Mouse (Mus musculus) right cerebral cortex, postnatal 25 days (tissue): ENCODE results near the gene H2al1n.
A peak's percentile ranks its signal among the peaks of the same experiment; 100 is the strongest.
"Not testable (repeated sequence)": the region's sequence is repeated elsewhere in the genome, so short reads cannot be mapped to it uniquely, and the experiment has no call there.

Experiments used
- DNase-seq: peaks from one replicate; pipeline ENCODE4 v3.0.0; 2022

The H2al1n gene

DNA sequence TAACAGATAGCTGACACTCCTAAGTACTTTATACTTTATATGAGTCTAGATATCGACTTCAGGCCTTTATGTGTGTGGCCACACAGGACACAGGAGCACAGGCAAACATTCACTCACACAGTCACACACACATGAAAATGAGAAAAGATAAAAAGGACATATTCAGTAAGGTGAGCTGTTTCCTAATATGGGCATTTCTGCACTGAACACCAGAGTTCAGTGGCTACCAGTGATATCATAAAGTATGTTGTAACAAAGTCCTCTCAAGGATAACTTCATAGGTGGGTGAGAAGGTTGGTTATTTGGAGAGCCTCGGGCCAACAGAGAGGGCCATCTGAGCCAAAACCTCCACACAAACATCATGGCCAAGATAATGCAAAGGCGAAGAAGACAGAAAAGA is at the start of gene H2al1n:
H2al1n (plus strand) TSS at position 301 of the 400 bp plus-strand sequence.
- not testable (repeated sequence) for DNase-seq

DNA sequence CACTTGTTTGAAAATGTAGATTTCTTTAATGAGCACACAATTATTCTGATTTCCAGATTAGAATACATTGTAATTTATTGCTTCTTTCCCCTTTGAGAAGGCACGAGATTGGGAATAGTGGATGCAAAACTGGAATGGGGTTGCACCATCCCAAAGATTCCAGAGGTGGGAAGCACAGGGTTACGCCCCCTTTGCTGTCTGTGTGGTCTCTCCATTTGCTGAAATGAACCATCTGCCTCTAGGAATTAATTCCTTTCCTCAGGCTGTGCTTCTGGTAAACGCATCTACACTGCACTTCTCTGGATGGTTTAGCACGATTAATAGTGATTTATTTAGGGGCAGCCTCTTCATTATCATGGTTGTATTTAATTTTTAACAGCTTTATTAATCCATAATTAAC is 11.7 kb upstream of the H2al1n start:
- DNase-seq = no peak

DNA sequence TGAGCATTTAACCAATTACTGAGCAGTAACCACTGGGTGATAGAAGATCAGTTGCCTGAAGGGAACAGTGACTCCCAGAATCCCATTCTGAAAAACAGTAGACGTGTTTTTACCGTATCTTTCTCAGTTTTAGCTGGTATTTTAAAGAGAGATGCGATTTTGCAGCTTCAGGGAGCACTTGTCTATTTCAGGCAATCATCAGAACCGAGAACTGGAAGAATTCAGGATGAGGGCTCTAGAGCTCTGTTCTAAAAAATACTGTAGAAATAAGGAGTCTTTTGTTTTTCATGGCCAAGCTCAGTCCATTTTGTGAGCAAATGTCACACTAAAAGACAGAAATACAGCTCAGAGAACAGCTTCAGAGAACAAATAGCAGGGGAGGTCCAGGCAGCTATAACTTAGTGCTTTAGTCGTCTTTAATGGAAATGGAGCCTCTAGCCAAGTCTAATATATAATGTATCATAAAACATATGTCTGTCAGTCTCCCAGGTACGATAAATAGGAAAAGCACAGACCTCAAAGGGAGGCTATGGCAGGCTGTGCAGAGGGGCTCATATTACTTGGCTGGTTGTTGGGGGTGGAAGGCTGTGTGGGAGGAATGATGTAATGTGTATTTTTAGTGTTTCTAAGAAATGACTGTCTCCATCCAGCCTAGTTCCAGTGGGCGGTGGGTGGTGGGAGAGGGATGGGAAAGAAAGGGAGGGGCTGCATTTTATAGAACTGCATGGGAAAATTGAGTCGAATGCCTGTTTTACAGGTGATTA is 4.7 kb upstream of the H2al1n start:
- DNase-seq = peak; percentile 7

DNA sequence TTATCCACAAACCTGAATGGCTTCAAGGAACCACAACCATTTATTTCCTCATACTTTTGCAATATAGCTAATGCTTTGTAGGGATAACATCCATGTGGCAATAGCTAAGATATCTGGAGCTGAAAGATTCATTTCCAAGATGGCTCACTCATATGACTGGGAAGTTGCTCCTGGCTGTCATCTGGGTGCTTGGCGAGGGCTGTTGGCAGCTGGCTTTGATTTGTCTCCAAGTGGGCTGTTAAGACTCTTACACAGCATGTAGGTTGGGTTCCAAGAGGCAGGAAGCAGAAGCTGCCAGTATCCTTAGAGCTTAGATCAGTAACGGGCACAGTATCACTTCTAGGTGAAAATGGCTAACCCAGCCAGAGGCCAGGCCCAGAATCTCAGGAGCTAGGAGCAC is 18.3 kb downstream of the H2al1n start:
- no peak for DNase-seq

DNA sequence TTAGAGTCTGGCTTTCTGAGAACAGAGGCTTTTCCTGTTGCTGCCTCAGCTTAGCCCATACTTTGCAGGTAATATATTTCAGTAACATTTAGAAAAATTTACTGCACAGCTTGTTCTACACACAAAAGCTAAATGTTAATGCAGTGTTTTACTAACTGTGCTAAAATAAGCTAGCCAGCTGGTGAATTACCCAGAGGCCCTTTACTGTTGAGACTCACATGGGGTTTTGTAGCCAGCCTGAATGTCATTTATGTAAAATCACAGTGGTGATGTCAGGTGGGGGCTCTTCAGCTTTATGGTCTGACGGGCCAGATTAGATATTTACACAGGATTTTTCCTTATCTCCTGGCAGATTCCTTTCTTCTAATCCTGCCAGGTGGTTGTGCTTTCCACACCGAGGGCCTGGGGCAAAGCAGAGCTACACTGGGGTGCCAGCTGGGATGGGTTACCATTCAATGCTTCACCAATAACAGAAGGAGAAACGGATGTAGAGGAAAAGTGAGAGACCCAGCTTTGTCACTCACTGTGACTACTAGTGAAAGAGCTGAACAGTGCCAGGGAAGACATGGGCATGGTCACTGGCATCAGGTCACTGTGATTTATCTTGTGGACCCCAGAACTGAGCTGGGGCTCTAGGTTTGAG is 48.8 kb downstream of the H2al1n start:
- DNase-seq = peak; percentile 4
